Mouse (Mus musculus) CD4-positive naive resting alpha-beta T cell, adult 57 days (primary cell): Measurements from ENCODE around the gene Rfx1. TPM values are rescaled to one million over a fixed set of nuclear protein-coding genes. Genes with fewer than 3 reads are reported as not detected.

Experiments
- total RNA-seq: library from RNA; stranded (reverse); gene quantifications from one replicate; pipeline ENCODE4 v1.2.4, GENCODE M21; 2023

Gene Rfx1
- total RNA-seq: 124 TPM

DNA sequence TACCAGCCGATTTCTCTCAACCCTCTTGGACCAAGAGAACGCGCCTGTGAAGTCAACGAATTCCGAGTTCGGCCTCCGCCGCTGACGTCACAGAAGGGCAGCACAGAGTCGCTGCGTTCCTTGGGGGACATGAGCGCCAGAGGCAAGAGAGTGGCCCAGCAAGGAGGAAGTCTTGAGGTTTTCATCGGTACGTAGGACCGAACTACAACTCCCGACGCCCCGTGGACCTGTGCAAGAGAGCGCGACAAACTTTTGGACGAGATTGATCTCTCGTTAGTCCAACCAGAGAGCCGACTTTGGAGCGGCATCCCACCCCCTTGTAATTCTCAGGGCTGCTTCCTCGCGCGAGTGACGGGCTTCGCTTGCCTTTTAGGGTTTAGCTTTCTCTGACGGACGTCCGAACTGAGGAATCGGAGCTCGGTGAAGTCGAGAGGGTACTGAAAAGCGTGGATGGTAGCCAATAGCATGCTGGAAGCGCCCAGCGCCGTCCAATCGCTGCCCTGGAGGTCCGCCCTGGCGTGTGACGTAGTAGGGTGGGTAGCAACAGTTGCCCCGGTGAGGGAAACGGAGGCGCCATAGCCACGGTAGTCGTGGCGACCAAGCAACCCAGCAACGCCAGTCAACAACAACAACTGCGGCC lies at the start of gene Rfx1:
Rfx1 (plus strand) TSS at position 544 of the 640 bp plus-strand sequence.

DNA sequence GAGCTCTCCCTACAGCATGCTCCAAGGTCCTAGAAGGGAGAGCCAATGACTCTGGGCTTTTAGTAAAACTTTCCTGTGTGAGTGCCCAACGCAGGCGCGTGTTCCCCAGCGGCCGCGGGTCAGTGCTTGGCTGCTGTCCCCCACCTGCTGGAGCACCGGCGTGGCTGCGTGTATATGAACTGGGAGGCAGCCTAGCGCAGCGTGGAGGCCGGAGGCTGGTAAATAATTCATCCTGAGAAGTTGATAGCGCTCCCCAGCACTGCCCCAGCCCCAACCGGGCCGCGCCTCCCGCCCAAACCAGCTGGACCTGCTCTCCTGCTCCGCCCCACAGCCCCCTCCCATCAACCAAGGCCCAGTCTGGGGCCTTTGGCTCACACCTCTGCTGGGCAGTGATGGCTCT lies 45.5 kb upstream of the Rfx1 start, which contains the start of gene Palm3:
Palm3 (plus strand) TSS at position 376 of the 400 bp plus-strand sequence.

DNA sequence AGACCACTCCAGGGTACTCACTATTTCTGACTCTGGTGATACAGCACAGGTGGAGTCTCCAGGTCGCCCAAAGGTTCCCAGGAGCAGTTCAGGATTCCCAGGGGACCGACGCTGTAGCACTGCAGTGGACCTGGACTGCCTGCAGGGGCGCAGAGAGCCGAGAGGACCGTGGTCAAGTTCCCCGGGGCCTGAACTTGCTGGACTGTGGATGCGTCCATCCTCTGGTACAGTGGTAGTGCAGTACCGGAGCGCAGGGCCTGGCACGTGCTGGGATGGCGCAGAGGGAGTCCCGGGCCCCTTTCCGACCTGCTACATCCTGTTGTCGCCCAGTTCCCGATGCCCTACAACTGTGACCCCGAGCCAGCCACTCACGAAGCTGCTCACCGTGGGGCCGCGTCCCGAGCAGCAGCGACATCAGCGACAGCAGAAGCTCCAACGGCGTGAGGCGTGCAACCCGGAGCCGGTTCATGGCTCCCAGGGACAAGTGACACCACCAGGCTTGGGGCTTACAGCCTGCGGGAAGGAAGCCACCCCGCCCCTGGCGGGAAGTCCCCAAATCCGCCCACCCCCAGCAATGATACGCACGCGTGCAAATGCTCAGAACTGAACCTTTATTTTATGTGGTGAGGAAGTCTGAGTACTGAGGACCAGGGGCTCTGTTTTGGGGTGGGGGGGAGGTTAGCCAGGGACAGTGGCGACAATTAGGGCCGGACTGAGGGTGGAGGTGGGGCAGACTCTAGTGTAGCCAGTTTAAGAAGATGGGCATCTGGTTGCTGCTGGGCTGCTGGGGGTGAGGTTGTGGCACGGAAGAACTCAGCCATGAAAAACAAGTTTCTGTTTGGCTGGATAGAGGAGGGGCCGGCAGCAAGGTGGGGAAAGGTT lies 24.3 kb upstream of the Rfx1 start, which contains the start of gene Il27ra:
Il27ra (minus strand) TSS at position 524 of the 882 bp plus-strand sequence.

DNA sequence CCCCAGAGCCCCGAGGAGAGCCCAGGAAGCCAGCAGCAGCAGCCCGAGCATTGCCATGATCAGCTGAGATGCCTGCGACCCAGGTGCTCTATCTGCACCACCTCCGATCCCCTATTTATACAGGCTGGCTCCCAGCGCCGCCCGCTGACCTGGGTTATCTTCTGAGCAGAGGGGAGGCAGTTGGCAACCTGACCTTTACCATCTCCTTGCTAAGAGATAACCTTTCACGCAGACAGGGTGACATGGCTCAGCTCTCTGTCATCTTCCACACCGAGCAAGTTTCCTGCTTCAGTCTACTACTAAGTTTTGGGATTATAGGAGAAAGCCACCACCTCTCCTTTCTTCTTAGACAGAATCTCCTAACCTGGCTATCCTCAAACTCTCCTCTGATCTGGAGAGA lies 21.7 kb upstream of the Rfx1 start, which contains the start of gene Rln3:
Rln3 (minus strand) TSS at position 101 of the 400 bp plus-strand sequence.

DNA sequence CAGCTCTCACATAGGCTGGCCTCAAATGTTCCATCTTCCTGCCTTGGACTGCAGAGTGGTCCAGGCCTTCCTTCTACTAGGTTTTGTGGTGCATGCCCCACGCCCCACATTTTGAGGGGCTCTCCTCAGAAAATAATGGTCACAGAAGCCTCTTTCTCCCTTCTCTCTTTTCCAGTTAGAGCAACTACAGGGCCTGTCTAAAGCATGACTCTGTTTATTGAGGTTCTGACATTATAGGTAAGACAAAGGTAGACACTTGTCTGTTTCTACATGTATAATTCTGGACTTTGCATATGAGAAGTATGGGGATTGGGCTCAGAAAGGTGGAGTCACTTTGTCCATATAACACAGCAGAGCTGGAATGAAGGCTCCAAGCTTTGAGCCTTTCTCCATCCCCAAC lies 1.6 kb upstream of the Rfx1 start, which contains the start of gene Gm10643:
Gm10643 (minus strand) TSS at position 101 of the 400 bp plus-strand sequence.

DNA sequence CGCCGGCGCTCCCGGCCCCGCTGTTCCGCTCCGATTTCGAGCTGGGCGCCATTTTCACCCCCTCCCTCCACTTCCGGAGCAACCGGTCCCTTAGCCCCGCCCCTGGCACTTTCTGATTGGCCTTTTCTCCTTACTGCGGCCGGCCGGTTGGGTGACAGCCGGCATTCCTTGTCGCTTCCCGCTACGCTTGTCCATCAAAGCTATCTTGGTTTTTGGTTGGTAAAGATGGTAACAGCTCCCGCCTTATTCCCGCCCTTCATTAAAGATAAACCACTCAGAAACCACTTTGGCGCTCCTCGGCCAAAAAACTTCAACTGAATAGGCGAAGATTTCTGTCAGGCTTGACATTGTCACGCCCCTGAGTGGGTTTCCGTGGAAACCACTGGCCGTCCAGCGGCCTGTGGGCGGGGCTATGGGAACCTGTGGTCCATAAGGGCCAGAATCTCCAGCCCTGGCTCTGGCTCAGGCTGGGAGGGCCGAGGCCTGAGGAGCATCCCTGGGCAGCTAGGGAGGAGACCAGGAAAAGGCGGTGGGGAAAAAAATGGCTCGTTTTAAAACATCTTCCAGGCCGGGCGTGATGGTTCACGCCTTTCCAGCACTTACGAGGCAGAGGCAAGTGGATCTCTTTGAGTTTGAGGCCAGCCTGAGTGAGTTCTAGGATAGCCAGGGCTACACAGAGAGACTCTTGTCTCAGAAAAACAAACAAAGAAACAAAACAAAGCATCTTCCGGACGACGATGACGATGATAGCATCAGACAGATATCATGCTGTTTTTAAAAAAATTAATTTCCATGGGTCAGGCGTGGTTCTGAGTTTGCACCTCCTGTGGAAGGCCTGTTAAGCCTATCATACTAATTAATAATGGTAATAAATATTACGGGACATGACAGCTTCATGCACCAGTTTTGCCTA lies 38.3 kb downstream of the Rfx1 start, which contains the start of gene Dcaf15:
Dcaf15 (minus strand) TSS at position 72 of the 913 bp plus-strand sequence.

DNA sequence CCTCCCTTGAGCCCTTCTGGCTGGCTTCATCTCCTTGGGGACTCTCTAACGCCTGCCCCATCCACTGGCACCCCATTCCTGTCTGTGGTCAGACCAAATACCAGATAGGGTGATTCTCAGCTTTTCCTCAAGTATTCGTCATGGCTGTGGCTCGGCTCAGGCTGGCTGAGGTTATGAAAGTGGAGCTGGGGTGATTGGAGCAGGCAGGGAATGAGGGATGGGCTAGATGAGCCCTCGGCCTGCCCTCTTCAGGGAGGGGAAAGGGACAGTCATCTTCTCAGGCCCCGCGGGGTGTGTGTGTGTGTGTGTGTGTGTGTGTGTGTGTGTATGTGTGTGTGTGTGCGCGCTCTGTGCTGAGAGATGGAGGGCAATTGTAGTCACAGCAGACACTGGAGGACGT lies 59.0 kb downstream of the Rfx1 start, which contains the start of gene Podnl1:
Podnl1 (plus strand) TSS at position 334 of the 400 bp plus-strand sequence.

Other genes with a start within 250 kb of the Rfx1 start
- gene Adgrl1, start 166.7 kb upstream of the Rfx1 start, total RNA-seq: 70.9 TPM
- 1.3 TPM for gene Gm10644, start 111.6 kb upstream of the Rfx1 start, total RNA-seq
- 5.4 TPM for gene Asf1b, start 111.3 kb upstream of the Rfx1 start, total RNA-seq
- gene Prkaca, start 93.8 kb upstream of the Rfx1 start, total RNA-seq: 37.8 TPM
- gene Samd1, start 69.2 kb upstream of the Rfx1 start, total RNA-seq: 52.6 TPM
- not detected for gene 1700067K01Rik, start 65.3 kb upstream of the Rfx1 start, total RNA-seq
- gene 2210011C24Rik, start 54.7 kb upstream of the Rfx1 start, total RNA-seq: not detected
- gene Palm3, start 45.4 kb upstream of the Rfx1 start, total RNA-seq: not detected
- gene Il27ra, start 24.2 kb upstream of the Rfx1 start, total RNA-seq: 280 TPM
- gene Rln3, start 21.8 kb upstream of the Rfx1 start, total RNA-seq: 1.4 TPM
- gene Gm10643, start 1.7 kb upstream of the Rfx1 start, total RNA-seq: 5.0 TPM
- 69.1 TPM for gene Dcaf15, start 37.9 kb downstream of the Rfx1 start, total RNA-seq
- 3.8 TPM for gene Podnl1, start 59.2 kb downstream of the Rfx1 start, total RNA-seq
- gene Cc2d1a, start 81.1 kb downstream of the Rfx1 start, total RNA-seq: 32.5 TPM
- gene 4930432K21Rik, start 81.2 kb downstream of the Rfx1 start, total RNA-seq: 2.4 TPM
- not detected for gene Nanos3, start 118.4 kb downstream of the Rfx1 start, total RNA-seq
- gene Zswim4, start 170.2 kb downstream of the Rfx1 start, total RNA-seq: 32.3 TPM
- gene D8Ertd738e, start 182.9 kb downstream of the Rfx1 start, total RNA-seq: 199 TPM
- 43.7 TPM for gene Mri1, start 190.5 kb downstream of the Rfx1 start, total RNA-seq
- 16.2 TPM for gene Ccdc130, start 203.5 kb downstream of the Rfx1 start, total RNA-seq